Mouse (Mus musculus): Measurements from ENCODE around the gene Sept12. TPM values are rescaled to one million over a fixed set of nuclear protein-coding genes. Genes with fewer than 3 reads are reported as not detected.

Sept12 gene
- polyA plus RNA-seq, 1 experiment from 2014 or later = not detected

DNA sequence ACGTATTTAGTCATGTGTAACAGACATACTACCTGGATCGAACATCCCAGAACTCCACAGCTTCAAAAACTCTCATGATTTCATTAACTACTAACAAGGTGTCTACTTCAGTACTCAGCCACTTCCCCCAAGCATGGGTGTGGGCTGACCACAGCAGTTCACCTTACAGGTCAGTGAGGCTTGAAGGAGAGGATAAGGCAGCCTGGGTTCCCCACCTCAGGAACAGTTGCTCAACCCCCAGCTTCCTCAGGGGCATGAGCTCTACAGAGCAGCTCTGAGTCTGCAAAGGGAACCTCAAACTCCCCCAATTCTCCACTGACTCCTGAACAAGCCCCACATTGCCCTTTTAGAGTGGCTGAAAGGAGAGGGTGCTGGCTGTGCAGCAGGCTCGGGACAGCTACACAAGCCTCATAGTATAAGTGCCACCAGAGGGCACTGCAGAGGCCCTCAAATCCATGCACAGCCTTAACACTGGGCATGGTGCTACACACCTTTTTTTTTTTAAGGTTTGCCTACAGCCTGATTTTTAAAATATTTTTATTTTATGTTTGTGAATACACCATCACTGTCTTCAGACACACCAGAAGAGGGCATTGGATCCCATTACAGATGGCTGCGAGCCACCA, 17.8 kb downstream of the Sept12 start:
- Histone ChIP-seq H3K27ac (ENCODE audit: low read length) (no peak overlapping the region), H3K4me2 (ENCODE audit: low read depth, low read length) (no peak overlapping the region), H3K27me3 (replicated peaks; ENCODE audit: control insufficient read depth, insufficient read depth, low read length) (no peaks in the 10 kb centered on the region), H3K36me3 (ENCODE audit: control insufficient read depth, insufficient read depth, low read length) (no peaks in the 10 kb centered on the region), H3K4me3 (ENCODE audit: low read length) (no peak overlapping the region), H3K9ac (ENCODE audit: low read depth, low read length) (no peak overlapping the region), H3K4me1 (ENCODE audit: control insufficient read depth, insufficient read depth, low read length) (no peaks in the 10 kb centered on the region; the same call in 1 of the 2 replicates), H3K9me3 (ENCODE audit: control insufficient read depth, low read length) (no peaks in the 10 kb centered on the region)
- WGBS = 68% methylated on average over 4 of the region's 4 CpGs
- ATAC-seq = peak; percentile 69; the same call in 1 of the 2 replicates

DNA sequence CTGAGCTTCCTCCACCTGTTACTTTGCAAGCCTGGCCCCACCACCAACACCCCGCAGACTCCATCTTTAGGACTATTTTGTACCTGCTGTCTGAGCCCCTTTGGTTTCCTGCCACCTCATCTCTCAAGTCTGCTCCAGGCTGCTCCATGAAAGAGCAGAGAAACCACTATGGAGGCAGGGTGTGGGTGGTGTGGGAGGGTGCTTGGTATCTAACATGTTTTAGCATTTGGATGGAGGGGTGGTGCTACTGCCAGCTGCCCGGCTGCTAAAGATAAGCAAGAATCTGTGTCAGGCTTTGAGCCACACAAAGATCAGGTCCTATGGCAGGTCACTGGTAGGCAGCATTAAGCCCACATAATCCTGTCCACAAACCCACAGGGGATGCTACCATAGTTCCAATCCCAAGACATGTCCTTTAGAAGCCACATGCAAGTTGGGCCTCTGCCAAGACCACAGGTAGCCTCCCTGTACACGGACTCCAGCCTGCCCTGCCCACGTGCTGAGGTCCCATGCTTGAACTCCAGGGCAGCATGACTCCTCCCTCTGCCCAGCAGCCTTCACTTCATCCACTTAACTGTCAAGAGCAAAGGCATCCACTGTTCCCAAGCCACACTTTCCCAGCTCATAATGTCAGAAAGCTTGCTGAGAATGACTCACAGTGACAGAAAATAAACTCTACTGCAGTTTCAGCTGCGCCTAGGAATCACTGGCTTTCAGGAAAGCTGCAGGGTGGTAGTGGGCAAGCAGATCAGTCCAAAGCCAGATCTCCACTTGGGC, 19.2 kb downstream of the Sept12 start:
- Histone ChIP-seq H3K4me2 (ENCODE audit: low read depth, low read length) (no peak overlapping the region), H3K4me3 (ENCODE audit: low read length) (no peak overlapping the region), H3K9me3 (ENCODE audit: control insufficient read depth, low read length) (no peaks in the 10 kb centered on the region), H3K36me3 (ENCODE audit: control insufficient read depth, insufficient read depth, low read length) (no peaks in the 10 kb centered on the region), H3K9ac (ENCODE audit: low read depth, low read length) (no peak overlapping the region), H3K27me3 (replicated peaks; ENCODE audit: control insufficient read depth, insufficient read depth, low read length) (no peaks in the 10 kb centered on the region), H3K27ac (ENCODE audit: low read length) (no peak overlapping the region), H3K4me1 (ENCODE audit: control insufficient read depth, insufficient read depth, low read length) (no peaks in the 10 kb centered on the region; the same call in 1 of the 2 replicates)
- ATAC-seq = no peak
- 47% methylated on average over 5 of the region's 5 CpGs for WGBS

DNA sequence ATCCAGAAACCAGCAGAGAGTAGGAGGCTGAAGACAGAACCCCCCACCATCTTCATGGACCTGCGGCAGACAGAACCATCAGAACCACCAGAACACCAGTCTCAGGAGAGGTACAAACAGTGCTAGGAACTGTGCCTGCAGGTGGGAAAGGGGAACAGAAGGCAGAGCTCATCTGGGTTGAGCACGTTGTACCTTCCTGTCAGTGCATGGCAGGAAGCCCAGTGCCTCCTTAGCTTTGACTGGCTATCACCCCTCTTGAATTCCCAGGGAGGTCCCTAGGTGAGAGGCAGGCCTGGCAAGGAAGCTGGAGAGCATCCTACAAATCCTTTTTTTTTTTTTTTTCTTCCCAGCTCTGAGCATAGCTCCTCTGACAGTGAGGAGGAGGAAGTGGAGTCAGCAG, 21.5 kb downstream of the Sept12 start:
- no peak overlapping the region for H3K9ac ChIP-seq (ENCODE audit: low read depth, low read length)
- no peaks in the 10 kb centered on the region; the same call in 1 of the 2 replicates for H3K4me1 ChIP-seq (ENCODE audit: control insufficient read depth, insufficient read depth, low read length)
- no peaks in the 10 kb centered on the region for H3K9me3 ChIP-seq (ENCODE audit: control insufficient read depth, low read length)
- H3K4me2 ChIP-seq (ENCODE audit: low read depth, low read length) = no peak overlapping the region
- H3K36me3 ChIP-seq (ENCODE audit: control insufficient read depth, insufficient read depth, low read length) = no peaks in the 10 kb centered on the region
- H3K4me3 ChIP-seq (ENCODE audit: low read length) = no peak overlapping the region
- no peak overlapping the region for H3K27ac ChIP-seq (ENCODE audit: low read length)
- no peak for ATAC-seq
- WGBS = 67% methylated on average over 2 of the region's 2 CpGs
- no peaks in the 10 kb centered on the region for H3K27me3 ChIP-seq (replicated peaks; ENCODE audit: control insufficient read depth, insufficient read depth, low read length)

DNA sequence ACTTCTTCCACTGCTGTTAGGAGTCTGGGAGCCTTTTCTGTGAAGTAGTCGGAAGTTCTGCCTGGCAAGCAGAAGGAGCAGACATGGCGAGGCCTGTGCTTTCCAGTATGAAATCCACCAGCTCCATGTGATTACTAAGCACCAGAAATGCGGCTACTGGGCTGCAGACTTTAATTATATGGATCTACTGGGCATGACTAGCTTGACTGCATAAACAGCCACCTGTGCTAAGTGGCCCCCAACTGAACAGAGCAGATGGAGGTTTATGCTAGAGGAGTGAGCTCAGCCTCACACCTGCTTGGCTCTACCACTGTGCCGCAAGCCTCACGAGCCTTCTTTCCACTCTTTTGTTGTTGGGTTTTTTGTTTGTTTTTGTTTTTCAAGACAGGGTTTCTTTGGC, 23.1 kb downstream of the Sept12 start:
- Histone ChIP-seq H3K4me1 (ENCODE audit: control insufficient read depth, insufficient read depth, low read length) (no peaks in the 10 kb centered on the region; the same call in 1 of the 2 replicates), H3K9me3 (ENCODE audit: control insufficient read depth, low read length) (no peaks in the 10 kb centered on the region), H3K27ac (ENCODE audit: low read length) (no peak overlapping the region), H3K4me2 (ENCODE audit: low read depth, low read length) (no peak overlapping the region), H3K27me3 (replicated peaks; ENCODE audit: control insufficient read depth, insufficient read depth, low read length) (no peaks in the 10 kb centered on the region), H3K9ac (ENCODE audit: low read depth, low read length) (no peak overlapping the region), H3K4me3 (ENCODE audit: low read length) (no peak overlapping the region), H3K36me3 (ENCODE audit: control insufficient read depth, insufficient read depth, low read length) (no peaks in the 10 kb centered on the region)
- no peak for ATAC-seq
- WGBS = 87% methylated on average over 5 of the region's 5 CpGs

DNA sequence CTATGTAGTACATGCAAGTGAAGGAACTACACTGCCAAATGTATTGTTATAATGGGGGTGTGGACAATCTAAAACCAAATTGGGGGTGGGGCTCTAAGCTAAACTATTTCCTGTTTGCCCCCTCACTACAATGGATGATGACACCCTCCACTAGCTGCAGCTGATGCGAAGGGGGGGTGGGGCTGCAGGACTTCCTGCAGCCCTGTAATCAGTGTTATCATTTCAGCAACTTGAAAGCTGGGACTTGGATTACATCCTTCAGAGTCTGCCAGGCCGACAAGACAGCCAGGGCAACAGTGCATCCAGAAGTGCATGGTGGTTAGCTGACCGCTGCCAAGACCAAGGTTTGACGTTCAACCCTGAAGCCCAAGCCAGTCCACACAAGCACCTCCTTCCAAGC, 26.0 kb downstream of the Sept12 start:
- H3K27ac ChIP-seq (ENCODE audit: low read length) = no peak overlapping the region
- no peak overlapping the region for H3K9ac ChIP-seq (ENCODE audit: low read depth, low read length)
- 66% methylated on average over 4 of the region's 4 CpGs for WGBS
- H3K36me3 ChIP-seq (ENCODE audit: control insufficient read depth, insufficient read depth, low read length) = no peaks in the 10 kb centered on the region
- no peaks in the 10 kb centered on the region; the same call in 1 of the 2 replicates for H3K4me1 ChIP-seq (ENCODE audit: control insufficient read depth, insufficient read depth, low read length)
- H3K4me2 ChIP-seq (ENCODE audit: low read depth, low read length) = no peak overlapping the region
- H3K9me3 ChIP-seq (ENCODE audit: control insufficient read depth, low read length) = no peaks in the 10 kb centered on the region
- H3K27me3 ChIP-seq (replicated peaks; ENCODE audit: control insufficient read depth, insufficient read depth, low read length) = no peaks in the 10 kb centered on the region
- no peak for ATAC-seq
- no peak overlapping the region for H3K4me3 ChIP-seq (ENCODE audit: low read length)

DNA sequence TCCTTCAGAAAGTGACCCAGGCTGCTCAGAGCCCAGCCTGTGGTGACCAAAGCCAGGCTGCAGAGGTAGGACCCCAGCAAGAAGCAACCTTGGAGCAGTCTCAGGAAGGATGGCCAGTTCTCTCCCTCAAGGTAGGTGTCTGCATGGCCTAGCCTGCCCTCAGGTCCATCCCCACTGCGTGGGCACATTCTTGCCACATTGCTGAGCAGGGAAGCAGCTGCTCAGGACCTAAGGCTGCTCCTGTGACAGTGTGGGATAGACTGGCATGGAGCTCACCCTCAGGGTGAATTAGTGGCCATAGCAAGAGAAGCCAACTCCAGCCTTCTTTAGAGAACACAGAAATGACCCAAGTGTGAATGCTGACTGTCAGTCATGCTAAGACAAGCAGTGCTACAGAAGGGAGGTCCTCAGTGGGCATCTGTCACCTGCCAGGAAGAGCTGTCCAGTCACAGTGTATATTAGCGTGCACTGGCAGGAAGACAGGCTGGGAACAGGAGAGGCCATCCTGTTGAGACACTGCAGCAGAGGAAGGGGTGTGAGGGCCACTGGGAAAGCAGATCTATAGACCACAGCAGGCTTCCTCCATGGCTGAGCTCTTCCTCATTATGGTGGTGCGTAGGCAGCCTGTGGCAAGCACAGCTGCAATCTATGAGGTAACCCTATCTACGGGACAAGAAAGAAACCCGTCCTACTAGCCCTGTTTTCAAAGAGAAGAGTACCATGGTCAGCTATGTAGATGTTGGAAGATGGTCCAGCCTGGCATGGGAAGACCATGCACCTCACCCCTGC, 28.4 kb downstream of the Sept12 start:
- no peak overlapping the region for H3K4me3 ChIP-seq (ENCODE audit: low read length)
- 82% methylated on average over 5 of the region's 5 CpGs for WGBS

DNA sequence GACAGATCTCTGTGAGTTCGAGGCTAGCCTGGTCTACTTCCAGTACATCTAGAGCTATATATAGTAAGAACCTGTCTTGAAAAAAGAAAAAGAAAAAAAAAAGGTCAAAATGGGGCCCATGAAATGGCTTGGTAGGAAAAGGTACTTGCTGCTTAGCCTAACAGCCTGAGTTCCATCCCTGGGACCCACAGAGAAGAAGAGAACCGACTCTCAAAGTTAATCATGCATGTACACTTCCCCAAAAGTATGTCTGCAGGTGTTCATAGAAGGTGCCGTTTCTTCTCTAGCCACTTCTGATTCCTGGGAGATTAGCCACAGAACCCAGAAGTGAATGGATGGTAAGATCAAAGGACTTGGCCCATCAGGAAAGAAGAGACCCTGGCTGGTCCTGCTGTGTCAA, 29.2 kb downstream of the Sept12 start:
- Histone ChIP-seq H3K27me3 (replicated peaks; ENCODE audit: control insufficient read depth, insufficient read depth, low read length) (no peaks in the 10 kb centered on the region), H3K4me3 (ENCODE audit: low read length) (no peak overlapping the region), H3K36me3 (ENCODE audit: control insufficient read depth, insufficient read depth, low read length) (no peaks in the 10 kb centered on the region), H3K27ac (ENCODE audit: low read length) (no peak overlapping the region), H3K4me1 (ENCODE audit: control insufficient read depth, insufficient read depth, low read length) (peaks cover 4% of the 10 kb centered on the region), H3K9me3 (ENCODE audit: control insufficient read depth, low read length) (no peaks in the 10 kb centered on the region), H3K9ac (ENCODE audit: low read depth, low read length) (no peak overlapping the region), H3K4me2 (ENCODE audit: low read depth, low read length) (no peak overlapping the region)
- ATAC-seq = no peak
- WGBS = 80% methylated on average over 3 of the region's 3 CpGs

More for the DNA sequence above, 28.4 kb downstream of the Sept12 start:
- Histone ChIP-seq H3K36me3 (ENCODE audit: control insufficient read depth, insufficient read depth, low read length) (no peaks in the 10 kb centered on the region), H3K4me2 (ENCODE audit: low read depth, low read length) (no peak overlapping the region), H3K27ac (ENCODE audit: low read length) (no peak overlapping the region), H3K9ac (ENCODE audit: low read depth, low read length) (0 out of 2 replicates have a peak overlapping the region, but pooled peaks have one; percentile 17), H3K4me1 (ENCODE audit: control insufficient read depth, insufficient read depth, low read length) (peaks cover 3% of the 10 kb centered on the region; the same call in 1 of the 2 replicates), H3K27me3 (replicated peaks; ENCODE audit: control insufficient read depth, insufficient read depth, low read length) (no peaks in the 10 kb centered on the region), H3K9me3 (ENCODE audit: control insufficient read depth, low read length) (no peaks in the 10 kb centered on the region)
- no peak for ATAC-seq

DNA sequence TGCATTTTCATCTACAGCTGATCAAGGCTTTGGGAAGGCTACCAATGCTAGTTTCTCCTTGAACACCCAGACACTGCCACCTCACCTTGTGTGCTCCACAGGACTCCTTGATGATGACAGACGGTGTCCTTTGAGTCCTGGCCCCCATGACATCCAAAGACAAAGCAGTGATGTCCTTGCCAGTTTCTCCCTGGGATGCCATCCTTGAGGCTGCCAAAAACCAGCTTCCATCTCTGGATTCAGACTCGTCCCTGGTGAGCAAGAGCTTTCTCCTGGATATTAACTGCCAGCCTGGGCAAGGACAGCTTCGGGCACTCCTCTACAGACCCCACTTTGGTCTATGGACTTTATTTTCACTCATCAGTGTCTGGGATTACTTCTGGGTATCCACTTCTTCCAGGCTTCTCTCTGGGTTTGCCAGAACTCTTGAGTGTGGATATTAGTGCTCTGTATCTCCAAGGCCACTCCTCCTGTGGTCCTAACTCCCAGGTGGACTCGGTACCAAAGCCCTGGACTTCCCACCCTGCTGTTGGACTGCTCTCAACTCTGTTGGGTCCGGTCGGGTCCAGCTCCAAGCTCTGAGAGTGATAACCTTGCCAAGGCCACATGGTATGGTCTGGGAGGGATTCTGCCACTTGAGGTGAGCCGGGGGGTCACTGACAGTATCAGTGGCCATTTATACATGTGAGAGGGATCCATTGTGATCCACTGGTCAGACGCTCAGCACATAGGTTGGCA, 32.1 kb downstream of the Sept12 start:
- H3K36me3 ChIP-seq (ENCODE audit: control insufficient read depth, insufficient read depth, low read length) = no peaks in the 10 kb centered on the region
- no peaks in the 10 kb centered on the region for H3K9me3 ChIP-seq (ENCODE audit: control insufficient read depth, low read length)
- no peak for ATAC-seq
- H3K27ac ChIP-seq (ENCODE audit: low read length) = no peak overlapping the region
- H3K4me3 ChIP-seq (ENCODE audit: low read length) = no peak overlapping the region
- H3K27me3 ChIP-seq (replicated peaks; ENCODE audit: control insufficient read depth, insufficient read depth, low read length) = no peaks in the 10 kb centered on the region
- H3K4me2 ChIP-seq (ENCODE audit: low read depth, low read length) = no peak overlapping the region
- peaks cover 16% of the 10 kb centered on the region for H3K4me1 ChIP-seq (ENCODE audit: control insufficient read depth, insufficient read depth, low read length)
- no peak overlapping the region for H3K9ac ChIP-seq (ENCODE audit: low read depth, low read length)
- WGBS = 88% methylated on average over 8 of the region's 8 CpGs
